Mouse (Mus musculus) kidney, adult 2 months (tissue): ENCODE measurements around the gene Duoxa2.

ENCODE experiments used
- CTCF ChIP-seq: fragments of 200-500 bp; conservative IDR thresholded peaks from 2 replicates; pipeline ENCODE4 v1.5.1; 2011; ENCODE audit warnings: low read depth, mild to moderate bottlenecking, control low read depth, low read length, moderate library complexity, mixed read lengths; ENCODE audit not compliant: insufficient read depth, insufficient read length
- POLR2A ChIP-seq: fragments of 200-500 bp; IDR thresholded peaks from one replicate; pipeline ENCODE4 v1.6.1; 2011; ENCODE audit warnings: low read depth, low read length, control low read depth

DNA sequence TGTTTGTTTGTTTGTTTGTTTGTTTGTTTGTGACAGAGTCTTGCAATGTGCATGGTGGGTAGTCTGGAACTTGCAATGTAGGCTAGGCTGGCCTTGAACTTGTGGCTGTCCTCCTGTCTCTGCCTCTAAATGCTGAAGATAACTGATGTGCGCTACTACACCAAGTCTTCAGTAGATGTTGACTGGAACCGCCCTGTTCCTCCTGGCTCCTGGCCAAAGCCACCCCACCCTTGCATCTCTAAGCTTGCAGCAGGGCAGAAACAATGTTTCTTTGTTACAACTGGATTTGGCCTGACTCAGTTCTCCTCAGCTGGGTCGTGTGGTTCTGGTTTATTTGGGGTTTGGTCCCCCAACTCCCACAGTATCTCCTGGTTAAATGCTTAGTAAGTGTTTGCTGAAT, 35.5 kb downstream of the Duoxa2 start:
- no peak for TF ChIP-seq CTCF
- no peak for TF ChIP-seq POLR2A
